12 mouse cellular contexts compared by ENCODE assay signal in genomic region chr2:153548221-153548923, GRCm38 (mm10). TPM values are rescaled to one million over a fixed set of nuclear protein-coding genes. Genes with fewer than 3 reads are reported as not detected.
DNase-seq lines count a peak whose midpoint lies in the region; ATAC-seq and TF ChIP-seq lines count a peak whose summit lies in the region.
"Had no signal": no experiment of that assay in that cellular context is flagged by ENCODE, and none has a peak within 500 bp of the region (broad histone marks: within the 10 kb centered on the region; RNA-seq: fewer than 3 reads in every experiment).

No protein-coding gene starts in this region.

- no peak overlapping the region for H3K4me3 ChIP-seq in kidney, embryonic 16.5 days (ENCODE audit: low read length)
- no peak overlapping the region for H3K4me3 ChIP-seq in forebrain, postnatal 0 days (ENCODE audit: low read depth, low read length)
- H3K4me3 ChIP-seq in neural tube, embryonic 13.5 days = no peak overlapping the region

- H3K9ac ChIP-seq in kidney, embryonic 16.5 days (replicated peaks; ENCODE audit: low read length) = 0 out of 2 replicates have a peak overlapping the region, but pooled peaks have one; percentile 14
- no peak overlapping the region for H3K9ac ChIP-seq in forebrain, postnatal 0 days
- H3K9ac ChIP-seq in neural tube, embryonic 13.5 days = 0 out of 2 replicates have a peak overlapping the region, but pooled peaks have one; percentile 31

- no peak for DNase-seq in kidney, adult 9 months
- DNase-seq in adrenal gland, postnatal 36 days = peak; percentile 86 to 87
- peak; percentile 51 for DNase-seq in forebrain, postnatal 0 days
- DNase-seq in adipocyte (ENCODE audit: low spot score) = no peak
- no peak for DNase-seq in layer of hippocampus, adult 8-10 months (ENCODE audit: low spot score in 2 of 2)
- no peak for DNase-seq in layer of hippocampus, adult 11-12 months (ENCODE audit: low spot score)
- DNase-seq: cerebellum, adult 8-10 months had no signal

- H3K27me3 ChIP-seq in kidney, embryonic 16.5 days (ENCODE audit: insufficient read depth, low read length) = no peaks in the 10 kb centered on the region
- no peaks in the 10 kb centered on the region for H3K27me3 ChIP-seq in forebrain, postnatal 0 days (ENCODE audit: insufficient read depth, low read length)
- no peaks in the 10 kb centered on the region; the same call in 1 of the 2 replicates for H3K27me3 ChIP-seq in neural tube, embryonic 13.5 days

- no peak overlapping the region for H3K27ac ChIP-seq in kidney, embryonic 16.5 days (ENCODE audit: low read length)
- H3K27ac ChIP-seq in forebrain, postnatal 0 days (ENCODE audit: low read depth, low read length) = 0 out of 2 replicates have a peak overlapping the region, but pooled peaks have one; percentile 60
- peak overlapping the region; percentile 54 for H3K27ac ChIP-seq in neural tube, embryonic 13.5 days (replicated peaks)

- H3K9me3 ChIP-seq in kidney, embryonic 16.5 days (ENCODE audit: low read length) = no peaks in the 10 kb centered on the region
- H3K9me3 ChIP-seq in forebrain, postnatal 0 days (ENCODE audit: low read length) = no peaks in the 10 kb centered on the region
- no peaks in the 10 kb centered on the region for H3K9me3 ChIP-seq in neural tube, embryonic 13.5 days
- H3K9me3 ChIP-seq: G1E had no signal

- H3K36me3 ChIP-seq in kidney, embryonic 16.5 days (ENCODE audit: insufficient read depth, low read length) = no peaks in the 10 kb centered on the region
- no peaks in the 10 kb centered on the region for H3K36me3 ChIP-seq in forebrain, postnatal 0 days (ENCODE audit: insufficient read depth)
- H3K36me3 ChIP-seq in neural tube, embryonic 13.5 days = no peaks in the 10 kb centered on the region
- H3K36me3 ChIP-seq: G1E had no signal

- ATAC-seq in kidney, embryonic 16.5 days (ENCODE audit: low FRiP score, low TSS enrichment) = 0 out of 2 replicates have a peak, but pooled peaks have one; percentile 16
- peak; percentile 78 for ATAC-seq in forebrain, postnatal 0 days
- peak; percentile 55; the same call in 1 of the 2 replicates for ATAC-seq in neural tube, embryonic 13.5 days (ENCODE audit: low read depth)

- H3K4me1 ChIP-seq in kidney, embryonic 16.5 days (ENCODE audit: insufficient read depth, low read length) = peaks cover 36% of the 10 kb centered on the region
- peaks cover 12% of the 10 kb centered on the region for H3K4me1 ChIP-seq in forebrain, postnatal 0 days (ENCODE audit: insufficient read depth)
- H3K4me1 ChIP-seq in neural tube, embryonic 13.5 days (replicated peaks) = peaks cover 30% of the 10 kb centered on the region

- no peak for TF ChIP-seq CTCF in forebrain, postnatal 0 days (IDR thresholded peaks at IDR 0.05; ENCODE audit: low read depth)

- WGBS in kidney, embryonic 16.5 days = 14% methylated on average over 14 of the region's 14 CpGs
- 23% methylated on average over 14 of the region's 14 CpGs for WGBS in forebrain, postnatal 0 days
- 31% methylated on average over 14 of the region's 14 CpGs for WGBS in neural tube, embryonic 13.5 days

- H3K4me2 ChIP-seq in kidney, embryonic 16.5 days (replicated peaks; ENCODE audit: low read depth, low read length) = no peak overlapping the region
- H3K4me2 ChIP-seq in forebrain, postnatal 0 days (ENCODE audit: low read depth) = no peak overlapping the region
- no peak overlapping the region for H3K4me2 ChIP-seq in neural tube, embryonic 13.5 days

RNA-seq across cellular contexts. Expression of gene Nol4l, which starts 18.6 kb away (rescaled TPM):
- polyA plus RNA-seq in kidney, embryonic 16.5 days (2015; fragmentation: Nextera tagmentation; extraction: Ambion mirVana) = 13.8 and 17.1 TPM in 2 replicates
- total RNA-seq in adrenal gland, postnatal 36 days (2021) = 10 to 100 TPM; 12.8 to 13.3 TPM
- total RNA-seq in forebrain, postnatal 0 days (2014; rRNA removed) = 57.4 and 58.5 TPM in 2 replicates
- 20.5 and 28.0 TPM in 2 replicates for polyA plus RNA-seq in forebrain, postnatal 0 days (2015; fragmentation: Nextera tagmentation; extraction: Ambion mirVana)
- polyA plus RNA-seq in neural tube, embryonic 13.5 days (2015; fragmentation: Nextera tagmentation; extraction: Ambion mirVana) = 40.8 and 43.3 TPM in 2 replicates
- 10 to 100 TPM; 44.4 to 47.8 (median 45.1) TPM for total RNA-seq in layer of hippocampus, adult 8-10 months (2022)

RNA-seq across cellular contexts. Expression of gene 4930404H24Rik, which starts 55.8 kb away (rescaled TPM):
- polyA plus RNA-seq in kidney, embryonic 16.5 days (2015; fragmentation: Nextera tagmentation; extraction: Ambion mirVana) = not detected in 2 replicates
- not detected for total RNA-seq in adrenal gland, postnatal 36 days (2021)
- total RNA-seq in forebrain, postnatal 0 days (2014; rRNA removed) = not detected in 2 replicates
- not detected in 2 replicates for polyA plus RNA-seq in forebrain, postnatal 0 days (2015; fragmentation: Nextera tagmentation; extraction: Ambion mirVana)
- polyA plus RNA-seq in neural tube, embryonic 13.5 days (2015; fragmentation: Nextera tagmentation; extraction: Ambion mirVana) = not detected in 2 replicates
- total RNA-seq in layer of hippocampus, adult 8-10 months (2022) = 1 to 10 TPM in 1 of 4 experiments, not detected in 3; 1.8 TPM
- total RNA-seq: G1E; granulocyte monocyte progenitor cell, adult 5-6 weeks; left cerebral cortex, postnatal 10 days had no signal
- polyA plus RNA-seq: G1E had no signal

Comparison
In these comparisons a context has a peak if more than half of its experiments do, and no peak if none do; other contexts are left out.
1. ATAC-seq: peak in every context shown above with its lines; median percentile 78 in forebrain, postnatal 0 days; 55 in neural tube, embryonic 13.5 days; 16 in kidney, embryonic 16.5 days.
2. DNase-seq: peak in adrenal gland, postnatal 36 days (2 of 2) and forebrain, postnatal 0 days (single experiment); none in kidney, adult 9 months (single experiment), adipocyte (single experiment), layer of hippocampus, adult 8-10 months (0 of 2) and layer of hippocampus, adult 11-12 months (single experiment).